Mouse (Mus musculus): ENCODE results near the gene Ell. TPM values are rescaled to one million over a fixed set of nuclear protein-coding genes. Genes with fewer than 3 reads are reported as not detected.
A peak's percentile ranks its signal among the peaks of the same experiment; 100 is the strongest.

Gene Ell
- total RNA-seq, 2 experiments from 2014 or later: 9.0 to 10.3 TPM

DNA sequence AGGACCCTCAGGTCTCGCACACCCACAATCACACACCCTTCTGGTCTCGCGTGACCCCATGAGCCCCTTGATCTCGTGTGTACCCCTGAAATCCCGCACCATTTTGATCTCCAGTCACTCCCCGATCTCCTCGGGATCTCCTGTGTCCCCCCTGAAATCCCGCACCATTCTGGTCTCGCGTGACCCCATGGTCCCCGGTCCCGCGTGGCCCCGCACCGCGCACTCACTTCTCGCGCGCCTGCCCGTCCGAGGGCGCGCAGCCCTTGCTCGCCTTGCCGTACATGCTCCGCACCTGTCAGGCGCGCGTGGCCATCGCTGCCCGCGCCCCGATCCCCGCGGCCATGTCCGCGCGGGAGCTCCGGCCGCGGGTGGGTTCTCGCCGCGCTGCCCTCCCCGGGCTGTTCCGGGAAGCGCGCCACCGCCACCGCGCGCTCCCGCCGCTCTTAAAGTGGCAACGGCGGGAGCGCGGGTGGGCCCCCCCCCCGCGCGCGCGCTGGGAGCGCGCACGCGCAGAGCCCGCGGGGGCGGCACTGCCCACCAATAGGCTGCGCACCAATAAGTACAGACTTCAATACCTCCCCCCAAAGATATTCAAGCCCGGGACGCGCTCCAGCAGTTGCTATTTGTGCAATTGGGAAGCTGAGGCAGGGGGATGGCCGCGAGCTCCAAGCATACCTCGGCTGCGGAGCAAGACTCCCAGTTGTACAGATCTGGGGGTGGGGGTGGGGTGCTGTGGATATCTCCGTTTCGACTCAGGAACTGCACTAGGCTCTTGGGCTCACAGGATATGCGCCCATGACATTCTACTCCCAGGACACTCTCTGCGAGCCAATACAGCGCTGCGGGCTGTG lies 68.9 kb downstream of the Ell start:
- intact Hi-C loops (cut with DNase I; ENCODE audit: low total_unique reads): no loop called here
- peak; percentile 50 for DNase-seq

DNA sequence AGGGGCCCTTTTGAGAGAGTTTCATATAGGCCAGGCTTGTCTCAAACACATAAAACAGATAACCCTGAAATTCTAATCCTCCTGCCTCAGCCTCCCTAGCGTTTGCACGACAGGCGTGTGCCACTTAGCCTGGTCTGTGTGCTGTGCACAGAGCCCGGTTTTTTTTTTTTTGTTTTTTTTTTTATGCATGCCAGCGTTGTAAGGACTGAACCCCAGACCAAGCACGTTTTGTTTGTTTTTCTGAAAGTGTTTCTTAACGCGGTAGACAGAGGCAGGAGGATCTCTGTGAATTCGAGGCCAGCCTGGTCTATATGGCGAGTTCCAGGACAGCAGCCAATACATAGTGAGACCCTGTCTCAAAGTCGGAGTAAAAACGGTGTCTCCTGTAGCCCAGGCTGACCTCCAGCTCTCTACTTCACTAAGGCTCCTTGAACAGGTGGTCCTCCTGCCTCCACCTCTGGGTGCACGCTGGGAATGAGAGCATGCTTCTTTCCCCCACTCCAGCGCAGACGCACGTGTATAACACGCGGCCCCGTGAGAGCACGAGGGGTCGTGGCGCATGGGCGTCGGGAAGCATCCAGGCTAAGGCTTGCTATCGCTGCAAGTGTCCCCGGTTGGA lies 69.6 kb downstream of the Ell start, which contains the start of gene Ssbp4:
Ssbp4 (minus strand) TSS at position 124 of the 619 bp plus-strand sequence.
- intact Hi-C loops (cut with DNase I; ENCODE audit: low total_unique reads): no loop called here
- no peak for DNase-seq

DNA sequence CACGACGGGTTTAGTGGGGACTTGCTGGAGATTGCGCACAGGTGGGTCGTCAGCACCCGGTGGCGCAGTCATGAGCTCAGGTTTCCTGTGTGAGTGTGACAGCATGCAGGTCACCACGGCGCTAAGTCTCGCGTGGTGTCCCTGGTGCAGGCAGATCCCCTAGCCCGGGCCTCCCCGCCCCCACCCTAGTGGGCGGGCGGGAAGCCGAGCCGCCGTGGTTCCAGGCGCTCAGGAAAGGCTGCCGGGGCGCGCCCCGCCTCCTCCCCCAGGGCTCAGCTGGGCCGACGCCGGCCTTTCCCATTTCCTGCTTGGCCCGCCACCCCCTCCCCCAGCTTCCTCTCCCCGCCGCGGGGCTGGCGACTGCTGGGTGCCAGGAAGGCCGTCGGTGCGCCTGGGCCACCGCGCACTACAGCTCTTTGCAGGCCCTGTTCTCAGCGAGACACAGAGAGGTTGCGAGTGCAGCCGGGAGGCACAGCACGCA lies 70.2 kb downstream of the Ell start:
- DNase-seq: peak; percentile 93
- intact Hi-C loops (cut with DNase I; ENCODE audit: low total_unique reads): no loop called here

DNA sequence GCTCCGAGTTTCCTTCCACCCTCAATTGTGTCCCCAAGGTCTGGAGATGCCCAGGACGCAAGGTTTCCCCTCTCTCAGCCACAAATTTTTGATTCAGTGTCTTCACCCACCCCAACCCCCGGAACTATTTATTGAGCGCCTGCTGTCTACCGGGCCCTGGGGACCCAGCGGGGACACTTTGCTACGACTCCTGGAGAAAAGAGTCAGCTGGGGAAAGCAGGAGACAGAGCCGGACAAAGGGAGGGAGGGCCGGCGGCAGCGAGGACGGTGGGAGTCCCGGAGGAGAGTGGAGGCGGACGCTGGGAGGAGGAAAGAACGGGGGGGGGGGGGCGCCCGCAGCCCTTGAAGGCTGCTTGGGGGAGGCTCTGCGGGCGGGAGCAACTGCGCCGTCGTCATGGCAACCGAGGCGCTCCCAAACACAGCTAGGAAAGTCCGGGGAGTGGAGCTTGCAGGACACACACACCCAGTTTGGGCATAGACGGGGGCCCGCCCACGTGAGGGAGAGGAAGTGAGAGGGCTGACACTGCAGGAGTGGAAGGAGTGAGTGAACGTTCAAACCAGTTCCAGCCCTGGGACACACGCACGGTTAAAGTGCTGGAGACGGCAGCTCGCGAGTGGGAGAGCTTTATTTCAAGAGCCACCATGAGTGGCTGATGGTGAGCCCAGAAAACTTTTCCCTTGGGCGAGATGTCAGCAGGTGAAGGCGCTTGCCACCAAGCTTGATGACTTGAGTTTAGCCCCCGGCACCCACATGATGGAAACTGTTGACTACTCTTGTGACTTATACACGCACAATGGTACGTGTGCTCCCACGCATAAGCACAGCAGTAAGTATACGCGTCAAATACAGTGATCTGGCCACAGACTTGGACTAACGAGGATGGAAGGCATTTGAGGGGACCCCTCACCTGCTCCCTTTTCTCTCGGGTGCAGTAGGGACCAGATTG lies 70.9 kb downstream of the Ell start:
- intact Hi-C loops (cut with DNase I; ENCODE audit: low total_unique reads): no loop called here
- peak; percentile 94 for DNase-seq

DNA sequence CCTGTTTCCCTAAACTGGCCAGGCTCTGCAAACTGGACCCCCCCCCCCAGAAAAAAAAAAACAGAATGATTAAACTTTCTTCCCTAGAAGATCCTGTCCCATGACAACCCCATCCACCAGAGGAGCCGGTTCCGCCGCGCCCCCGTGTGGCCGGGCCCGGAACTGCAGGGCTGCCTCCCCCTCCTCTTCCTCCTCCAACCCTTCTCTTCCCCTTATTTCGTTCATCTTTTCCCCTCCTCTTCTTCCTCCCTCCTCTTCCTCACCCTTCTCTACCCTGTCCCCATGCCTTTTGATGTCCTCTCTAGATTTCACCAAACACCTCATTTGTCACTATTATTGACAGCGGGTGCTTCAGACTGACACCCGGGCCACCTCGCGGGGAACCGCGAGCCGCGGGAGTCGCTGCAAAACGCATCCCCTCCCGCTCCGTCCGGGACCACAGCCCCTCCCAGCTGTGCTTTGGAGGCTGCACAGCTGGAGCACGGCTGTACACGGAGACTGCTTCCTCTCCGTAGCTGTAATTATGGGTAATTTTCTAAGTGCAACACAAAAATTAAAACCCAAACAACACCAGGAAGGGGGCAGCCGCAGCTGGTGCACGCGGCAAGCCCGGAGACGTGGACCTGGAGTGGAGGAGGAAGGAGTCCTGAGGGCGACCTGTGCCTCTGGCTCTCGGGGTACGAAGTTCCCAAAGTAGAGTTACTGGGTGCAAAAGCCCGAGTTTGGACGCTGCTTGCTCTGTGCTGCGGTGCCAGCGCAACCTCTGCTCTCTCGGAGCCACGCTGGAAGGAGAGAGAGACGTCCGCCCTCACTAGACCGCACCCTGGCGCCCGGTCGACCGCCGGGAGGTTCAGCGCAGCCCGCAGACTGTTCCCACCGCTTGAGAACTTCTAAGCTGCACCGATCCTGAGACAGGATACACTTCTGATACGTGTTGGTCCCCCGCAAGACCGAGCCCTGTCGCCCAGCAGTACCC lies 71.8 kb downstream of the Ell start:
- DNase-seq: peak; percentile 92
- intact Hi-C loops (cut with DNase I; ENCODE audit: low total_unique reads): no loop called here

DNA sequence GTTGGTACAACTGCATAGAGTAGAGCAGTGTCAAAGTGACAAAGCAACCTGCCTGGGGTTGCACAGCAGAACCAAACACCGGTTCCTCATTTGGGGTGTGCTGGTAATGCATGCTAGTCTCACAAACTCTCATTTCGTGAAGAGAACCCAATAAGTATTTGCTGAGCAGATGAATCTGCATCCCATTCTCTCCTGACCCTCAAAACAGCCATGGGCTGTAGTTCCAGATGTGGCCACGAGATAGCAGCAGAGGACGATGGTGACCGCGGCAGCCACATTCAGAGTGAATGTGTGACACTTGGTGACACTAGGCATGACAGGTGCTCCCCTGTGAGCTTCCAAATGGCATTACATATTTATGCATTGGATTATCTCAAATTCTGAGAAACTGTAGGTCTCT lies 72.6 kb downstream of the Ell start:
- peak; percentile 84 for DNase-seq
- intact Hi-C loops (cut with DNase I; ENCODE audit: low total_unique reads): no loop called here

DNA sequence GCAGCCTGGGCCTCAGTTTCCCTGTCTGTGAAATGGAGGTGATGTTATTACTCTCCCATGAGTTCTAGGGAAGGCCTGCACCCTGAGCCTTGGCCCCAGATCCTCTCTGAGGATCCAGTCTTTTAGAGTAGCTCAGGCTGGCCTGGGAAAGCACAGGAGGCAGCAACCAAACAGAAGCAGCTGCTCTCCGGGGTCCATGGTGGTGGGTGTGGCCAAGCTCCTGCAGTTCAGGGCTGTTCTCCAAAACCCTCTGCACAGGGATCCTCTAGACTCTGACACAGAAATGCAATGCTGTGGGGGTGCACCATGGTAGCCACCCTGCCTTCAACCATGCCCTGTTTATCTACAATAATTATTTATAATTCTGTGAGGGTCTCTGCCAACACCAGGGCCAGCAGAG lies 74.5 kb downstream of the Ell start:
- intact Hi-C loops (cut with DNase I; ENCODE audit: low total_unique reads): no loop called here
- DNase-seq: no peak

DNA sequence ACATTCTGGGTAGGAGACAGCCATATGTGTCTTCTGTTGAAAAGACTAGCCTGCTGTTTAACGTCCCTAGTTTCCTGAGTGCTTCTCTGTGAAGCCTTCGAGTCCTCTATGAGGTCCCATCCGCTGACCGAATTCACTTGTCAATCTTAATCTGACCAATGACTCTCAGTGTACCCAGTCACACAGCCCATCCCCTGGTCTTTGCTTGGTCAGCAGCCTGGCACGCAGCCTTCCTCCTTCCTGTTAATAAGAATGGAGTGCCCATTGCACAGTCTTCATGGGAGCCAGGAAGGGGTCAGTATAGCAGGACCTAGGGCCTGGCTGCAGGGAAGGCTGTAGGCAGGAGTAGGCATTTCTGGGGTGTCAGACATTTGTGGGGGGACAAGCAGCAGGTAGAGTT lies 75.2 kb downstream of the Ell start:
- intact Hi-C loops (cut with DNase I; ENCODE audit: low total_unique reads): no loop called here
- no peak for DNase-seq

DNA sequence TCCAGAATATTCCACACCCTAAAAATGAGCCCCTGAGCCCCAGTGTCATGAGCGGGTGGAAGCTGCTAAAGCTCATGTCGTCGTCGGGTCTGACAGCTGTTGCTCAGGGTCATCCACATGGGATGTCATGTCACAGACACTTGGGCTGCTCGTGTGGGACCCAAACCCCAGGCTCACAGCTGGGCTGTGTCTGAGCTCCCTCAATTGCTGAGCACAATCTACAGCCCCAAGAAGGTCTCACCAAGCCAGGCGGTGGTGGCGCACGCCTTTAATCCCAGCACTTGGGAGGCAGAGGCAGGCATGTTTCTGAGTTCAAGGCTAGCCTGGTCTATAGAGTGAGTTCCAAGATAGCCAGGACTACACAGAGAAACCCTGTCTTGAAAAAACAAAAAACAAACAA lies 76.0 kb downstream of the Ell start:
- DNase-seq: no peak
- intact Hi-C loops (cut with DNase I; ENCODE audit: low total_unique reads): loop anchor here (5.0 kb wide), 1 partner anchor 47 kb away; the partner anchor contains the start of gene Pgpep1

DNA sequence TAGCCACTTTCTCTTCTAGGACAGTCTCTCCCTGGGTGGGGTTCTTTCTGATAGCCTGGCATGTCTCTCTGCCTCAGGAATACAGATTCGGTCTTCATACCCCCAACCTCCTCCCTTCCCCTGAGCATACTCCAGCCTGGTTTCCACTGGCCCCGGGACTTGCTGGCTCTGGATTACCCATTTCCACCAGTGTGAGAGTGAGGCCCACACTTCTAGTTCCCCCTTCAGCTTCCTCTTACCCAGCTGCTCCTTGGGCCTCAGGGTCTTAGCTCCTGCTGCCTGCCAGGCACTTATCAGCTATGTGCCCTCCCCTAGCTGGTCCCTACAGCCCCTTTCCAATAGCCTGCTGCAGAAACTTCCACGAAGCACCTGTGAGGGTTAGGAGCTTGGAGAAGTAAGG lies 76.6 kb downstream of the Ell start, which contains the start of gene Lrrc25:
Lrrc25 (plus strand) TSS at position 262 of the 400 bp plus-strand sequence.
- intact Hi-C loops (cut with DNase I; ENCODE audit: low total_unique reads): loop anchor here (5.0 kb wide), 1 partner anchor 46 kb away; the partner anchor contains the start of gene Pgpep1
- DNase-seq: no peak

DNA sequence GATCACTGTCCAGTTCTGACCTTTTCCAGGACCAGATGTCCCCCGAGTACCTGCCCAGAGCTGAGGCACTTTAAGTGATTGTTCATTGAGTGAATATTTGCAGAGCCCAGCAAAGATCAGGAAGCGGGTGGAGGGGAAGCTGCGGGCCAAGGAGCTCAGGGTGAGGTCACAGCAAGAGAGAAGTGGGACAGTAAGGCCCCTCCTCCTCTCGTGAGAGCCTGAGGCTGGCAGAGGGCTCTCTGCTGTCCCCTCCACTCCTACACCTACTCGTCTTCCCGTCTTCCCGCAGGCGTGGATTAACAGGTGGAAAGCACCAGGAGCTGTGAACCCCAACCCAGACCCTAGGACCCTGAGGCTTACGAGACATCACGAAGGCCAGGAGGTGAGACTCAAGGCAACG lies 77.4 kb downstream of the Ell start:
- DNase-seq: no peak
- intact Hi-C loops (cut with DNase I; ENCODE audit: low total_unique reads): loop anchor here (5.0 kb wide), 1 partner anchor 46 kb away; the partner anchor contains the start of gene Pgpep1

DNA sequence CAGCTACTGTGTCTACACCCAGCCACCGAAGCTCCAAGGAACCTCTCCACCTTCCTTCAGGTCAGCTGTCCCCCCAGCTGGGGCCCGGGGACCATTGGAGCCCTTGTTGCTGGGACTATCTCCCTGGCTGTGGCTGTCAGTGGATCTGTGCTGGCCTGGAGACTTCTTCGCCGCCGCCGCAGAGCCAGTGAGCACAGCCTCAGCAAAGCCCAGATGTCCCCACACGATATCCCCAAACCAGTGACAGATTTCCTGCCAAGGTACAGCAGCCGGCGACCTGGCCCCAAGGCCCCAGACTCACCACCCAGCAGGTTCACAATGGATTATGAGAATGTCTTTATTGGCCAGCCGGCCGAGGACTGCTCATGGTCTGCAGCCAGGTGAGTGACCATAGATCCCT lies 78.7 kb downstream of the Ell start:
- intact Hi-C loops (cut with DNase I; ENCODE audit: low total_unique reads): loop anchor here (5.0 kb wide), 1 partner anchor 44 kb away; the partner anchor contains the start of gene Pgpep1
- no peak for DNase-seq

DNA sequence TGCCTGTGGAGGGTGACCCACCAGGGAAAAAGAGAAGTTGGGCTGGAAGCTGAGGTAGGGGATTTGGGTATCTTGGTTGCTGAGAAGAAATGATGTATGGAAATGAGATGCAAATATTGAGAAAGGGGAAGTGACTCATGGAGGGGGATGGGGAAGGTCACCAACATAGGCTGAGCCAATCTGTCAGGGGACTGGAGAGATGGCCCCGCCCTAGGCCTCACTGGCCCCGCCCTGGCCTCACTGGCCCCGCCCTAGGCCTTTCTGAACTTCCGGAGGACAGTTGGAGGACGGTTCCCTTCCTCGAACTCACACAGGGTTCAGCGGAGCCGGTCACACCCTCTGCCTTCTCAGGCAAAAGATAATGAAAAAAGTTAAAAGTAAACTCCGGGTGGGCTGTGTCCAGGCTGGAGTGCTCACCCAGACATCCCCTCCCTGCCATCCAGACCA lies 79.7 kb downstream of the Ell start:
- intact Hi-C loops (cut with DNase I; ENCODE audit: low total_unique reads): loop anchor here (5.0 kb wide), 1 partner anchor 43 kb away; the partner anchor contains the start of gene Pgpep1
- DNase-seq: peak; percentile 45

DNA sequence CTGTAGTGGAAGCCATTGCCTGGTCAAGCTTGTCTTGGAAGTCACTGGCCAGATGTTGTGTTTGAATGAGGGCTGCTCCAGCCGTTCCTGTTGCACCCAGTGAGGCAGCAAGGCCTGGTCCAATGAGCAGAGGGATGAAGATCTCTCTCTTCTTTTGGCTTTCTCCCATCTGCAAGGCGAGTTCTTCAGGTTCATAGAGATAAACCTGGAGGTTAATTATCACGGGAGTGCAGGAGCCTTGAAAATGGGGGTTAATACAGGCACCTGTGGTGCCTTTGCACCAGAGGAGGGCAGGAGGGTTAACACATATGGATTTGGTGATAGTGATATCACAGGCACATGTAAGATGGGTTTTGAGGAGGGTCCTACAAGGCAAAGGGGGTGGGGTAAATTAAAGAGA lies 83.0 kb downstream of the Ell start:
- no peak for DNase-seq
- intact Hi-C loops (cut with DNase I; ENCODE audit: low total_unique reads): loop anchor here (10.0 kb wide), 1 partner anchor 83 kb away; the partner anchor contains the start of gene Iqcn

DNA sequence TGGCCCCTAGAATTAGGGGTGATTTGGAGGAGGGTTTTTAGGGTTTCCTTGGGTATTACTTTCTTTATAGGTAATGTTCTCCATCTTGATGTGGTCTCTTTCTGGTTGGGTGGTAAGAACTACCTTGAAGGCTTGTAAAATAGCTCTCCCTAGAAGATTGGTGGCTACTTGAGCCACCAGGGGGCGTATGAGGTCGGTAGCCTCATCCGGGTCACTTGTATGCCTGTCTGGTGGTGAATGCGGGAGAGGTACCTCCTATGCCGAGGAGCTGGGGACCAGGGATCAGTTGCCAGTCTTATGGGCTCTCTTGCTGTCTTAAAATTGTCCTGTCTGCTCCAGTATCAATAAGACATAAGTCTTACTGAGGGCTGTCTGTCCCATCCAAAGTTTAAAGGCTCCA lies 85.8 kb downstream of the Ell start:
- intact Hi-C loops (cut with DNase I; ENCODE audit: low total_unique reads): loop anchor here (10.0 kb wide), 1 partner anchor 80 kb away; the partner anchor contains the start of gene Iqcn
- peak; percentile 69 for DNase-seq

DNA sequence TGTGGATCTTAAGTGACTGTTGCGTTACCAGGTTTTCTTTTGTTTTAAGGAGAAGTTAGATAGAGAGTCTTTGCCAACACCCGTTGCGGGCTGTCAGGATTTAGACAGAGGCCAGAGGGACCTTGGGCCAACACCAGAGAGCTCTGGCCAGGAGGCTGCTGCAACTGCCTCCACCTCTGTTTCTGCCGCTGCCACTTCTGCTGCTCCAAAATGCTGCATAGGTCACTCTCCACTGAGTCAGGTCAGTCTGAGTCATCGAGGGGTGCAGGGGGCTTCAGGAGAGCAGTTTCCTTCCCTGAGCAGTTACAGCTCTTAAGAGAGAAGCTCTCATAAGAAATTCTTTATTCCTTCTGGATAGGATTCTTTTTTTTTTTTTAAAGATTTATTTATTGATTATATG lies 87.8 kb downstream of the Ell start:
- no peak for DNase-seq

DNA sequence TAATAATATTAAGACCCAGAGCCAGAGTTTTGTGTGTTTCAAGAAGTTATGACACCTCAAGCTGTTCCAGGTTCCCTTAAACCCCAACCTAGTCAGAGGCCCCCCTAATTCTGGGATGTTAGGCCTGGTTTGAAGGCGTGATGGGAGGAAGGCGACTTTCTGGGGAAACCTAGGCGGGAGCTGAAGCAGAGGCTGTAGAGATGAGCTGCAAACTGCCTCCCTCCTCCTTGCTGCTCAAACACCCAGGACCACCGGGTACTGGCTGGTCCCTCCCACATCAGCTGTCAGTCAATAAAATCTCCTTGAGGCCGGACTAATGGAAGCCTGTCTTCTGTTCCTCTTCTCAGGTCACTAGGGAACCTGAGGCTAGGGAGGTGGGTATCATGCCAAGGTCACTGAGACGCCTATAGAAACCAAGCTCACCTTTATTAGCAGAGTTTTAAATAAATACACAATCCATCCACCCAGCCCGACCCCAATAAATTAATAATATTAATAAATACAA lies 89.8 kb downstream of the Ell start:
- intact Hi-C loops (cut with DNase I; ENCODE audit: low total_unique reads): loop anchor here (10.0 kb wide), 1 partner anchor 76 kb away; the partner anchor contains the start of gene Iqcn

More for the DNA sequence above, 87.8 kb downstream of the Ell start:
- intact Hi-C loops (cut with DNase I; ENCODE audit: low total_unique reads): loop anchor here (10.0 kb wide), 1 partner anchor 78 kb away; the partner anchor contains the start of gene Iqcn

More for the DNA sequence above, 89.8 kb downstream of the Ell start:
- DNase-seq: no peak

Data from gastrocnemius, postnatal 14 days (tissue).